Comparison of ENCODE assay signal across 8 mouse cellular contexts in the genomic region with DNA sequence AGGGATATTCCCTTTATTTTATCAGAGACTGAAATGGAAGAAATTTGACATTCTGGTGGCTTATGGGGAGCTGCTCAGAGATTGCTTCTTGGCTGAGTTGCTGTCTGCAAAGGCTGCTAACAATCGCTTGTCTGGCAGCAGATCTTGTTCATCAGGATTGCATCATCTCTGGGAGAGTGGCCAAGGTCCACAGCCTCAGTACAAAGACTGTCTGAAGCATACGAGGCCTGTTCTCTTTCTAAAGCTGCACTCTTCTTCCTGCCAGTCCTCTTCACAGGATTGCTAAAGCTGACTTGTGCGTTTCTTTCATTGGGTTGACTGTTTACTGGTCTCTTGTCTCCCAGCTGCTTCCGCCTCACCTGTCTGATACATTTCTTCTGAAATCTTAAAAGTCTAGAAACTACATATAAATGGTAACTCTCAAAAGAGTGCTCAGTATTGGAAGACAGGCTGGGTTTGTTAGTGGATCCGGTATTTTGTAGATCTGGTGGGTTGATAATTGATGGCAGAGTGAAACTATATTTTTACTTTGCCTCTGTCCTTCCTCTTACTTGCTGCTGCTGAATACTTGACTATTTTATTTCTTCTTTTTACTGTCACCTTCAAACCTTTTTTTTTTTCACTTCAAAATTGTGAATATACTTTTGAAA. TPM values are rescaled to one million over a fixed set of nuclear protein-coding genes. Genes with fewer than 3 reads are reported as not detected.
DNase-seq lines count a peak whose midpoint lies in the region; ATAC-seq and TF ChIP-seq lines count a peak whose summit lies in the region.

No protein-coding gene starts in this region.

- no peak for TF ChIP-seq CTCF in G1E (IDR thresholded peaks at IDR 0.05; ENCODE audit: low read depth, low read length)
- TF ChIP-seq CTCF in lung, postnatal 0 days (IDR thresholded peaks at IDR 0.05): no peak

- H3K9me3 ChIP-seq in G1E (replicated peaks): no peaks in the 10 kb centered on the region
- H3K9me3 ChIP-seq in hindbrain, embryonic 12.5 days (replicated peaks): no peaks in the 10 kb centered on the region
- no peaks in the 10 kb centered on the region for H3K9me3 ChIP-seq in lung, postnatal 0 days (ENCODE audit: low read length)

- no peak overlapping the region for H3K4me2 ChIP-seq in hindbrain, embryonic 12.5 days (replicated peaks)
- peak overlapping the region; percentile 17; the same call in 1 of the 2 replicates for H3K4me2 ChIP-seq in lung, postnatal 0 days (replicated peaks; ENCODE audit: low read depth, low read length)

- peak; percentile 29; the same call in 1 of the 2 replicates for TF ChIP-seq EP300 in lung, postnatal 0 days (IDR thresholded peaks at IDR 0.05)

- peaks cover 36% of the 10 kb centered on the region for H3K4me1 ChIP-seq in G1E (ENCODE audit: insufficient read depth, low read depth, low read length)
- H3K4me1 ChIP-seq in brown adipose tissue, adult 24 weeks (ENCODE audit: control insufficient read depth, insufficient read depth, insufficient read length, low read length): peaks cover 8% of the 10 kb centered on the region
- H3K4me1 ChIP-seq in hindbrain, embryonic 12.5 days: peaks cover 5% of the 10 kb centered on the region; the same call in 1 of the 2 replicates
- peaks cover 7% of the 10 kb centered on the region; the same call in 1 of the 2 replicates for H3K4me1 ChIP-seq in lung, postnatal 0 days (ENCODE audit: insufficient read depth, low read depth, low read length)

- H3K27ac ChIP-seq in brown adipose tissue, adult 24 weeks (replicated peaks; ENCODE audit: low read depth, low read length): peak overlapping the region; percentile 53; the same call in 1 of the 2 replicates
- peak overlapping the region; percentile 62 for H3K27ac ChIP-seq in hindbrain, embryonic 12.5 days
- H3K27ac ChIP-seq in lung, postnatal 0 days (ENCODE audit: low read length): peak overlapping the region; percentile 68

- no peak overlapping the region for H3K9ac ChIP-seq in hindbrain, embryonic 12.5 days
- no peak overlapping the region for H3K9ac ChIP-seq in lung, postnatal 0 days (replicated peaks; ENCODE audit: low read depth)

- H3K36me3 ChIP-seq in G1E (replicated peaks): peaks cover 21% of the 10 kb centered on the region
- no peaks in the 10 kb centered on the region for H3K36me3 ChIP-seq in hindbrain, embryonic 12.5 days
- H3K36me3 ChIP-seq in lung, postnatal 0 days (ENCODE audit: insufficient read depth, low read length): no peaks in the 10 kb centered on the region

- WGBS in hindbrain, embryonic 12.5 days: 52% methylated on average over 5 of the region's 5 CpGs
- WGBS in lung, postnatal 0 days: 10% methylated on average over 5 of the region's 5 CpGs

- H3K4me3 ChIP-seq in G1E (ENCODE audit: low read depth, low read length): no peak overlapping the region; the same call in 1 of the 2 replicates
- no peak overlapping the region for H3K4me3 ChIP-seq in brown adipose tissue, adult 24 weeks (ENCODE audit: insufficient read depth, low read depth, low read length)
- H3K4me3 ChIP-seq in hindbrain, embryonic 12.5 days: no peak overlapping the region
- no peak overlapping the region for H3K4me3 ChIP-seq in lung, postnatal 0 days (ENCODE audit: low read depth, low read length)

- ATAC-seq in G1E (ENCODE audit: extremely low read depth, insufficient number of reproducible peaks, low FRiP score, poor library complexity, severe bottlenecking): peak; percentile 61; the same call in 1 of the 2 replicates
- peak; percentile 73 for ATAC-seq in hindbrain, embryonic 12.5 days (ENCODE audit: low FRiP score)
- ATAC-seq in lung, postnatal 0 days: peak; percentile 96

- DNase-seq in G1E (ENCODE audit: low spot score): peak; percentile 2
- peak; percentile 74 to 77 for DNase-seq in frontal cortex, postnatal 14 days (ENCODE audit: low spot score in 2 of 2)
- peak; percentile 94 for DNase-seq in layer of hippocampus, adult 9-11 months
- peak; percentile 95 for DNase-seq in lung, postnatal 0 days (ENCODE audit: low spot score)
- peak; percentile 46 for DNase-seq in retina, postnatal 7 days (ENCODE audit: low read depth, low spot score)
- DNase-seq in embryo, embryonic 10.5 days (ENCODE audit: low spot score): no peak

- no peaks in the 10 kb centered on the region for H3K27me3 ChIP-seq in G1E (ENCODE audit: insufficient read depth, low read length)
- no peaks in the 10 kb centered on the region for H3K27me3 ChIP-seq in hindbrain, embryonic 12.5 days
- no peaks in the 10 kb centered on the region for H3K27me3 ChIP-seq in lung, postnatal 0 days (replicated peaks; ENCODE audit: insufficient read depth, low read length)

RNA-seq across cellular contexts. Expression of a gene that starts 22.6 kb away (rescaled TPM):
- total RNA-seq in G1E (2014; fragmentation: Nextera tagmentation) (262 and 272 TPM in 2 replicates), G1E (2017) (89.2 and 95.0 TPM in 2 replicates)
- 131 and 154 TPM in 2 replicates for polyA plus RNA-seq in G1E (2012)
- 17.0 and 19.0 TPM in 2 replicates for polyA plus RNA-seq in brown adipose tissue, adult 24 weeks (2012; ENCODE audit: insufficient read depth, insufficient read length, missing spikeins)
- 67.1 and 74.1 TPM in 2 replicates for polyA plus RNA-seq in hindbrain, embryonic 12.5 days (2016; fragmentation: Nextera tagmentation; extraction: Ambion mirVana)
- 44.2 and 44.9 TPM in 2 replicates for polyA plus RNA-seq in lung, postnatal 0 days (2015; fragmentation: Nextera tagmentation; extraction: Ambion mirVana)

RNA-seq across cellular contexts. Expression of a gene that starts 53.7 kb away (rescaled TPM):
- total RNA-seq in G1E (2014; fragmentation: Nextera tagmentation): 127 and 145 TPM in 2 replicates
- total RNA-seq in G1E (2017): 89.2 and 95.1 TPM in 2 replicates
- polyA plus RNA-seq in G1E (2012): 6.7 and 7.5 TPM in 2 replicates
- 25.4 and 34.9 TPM in 2 replicates for polyA plus RNA-seq in brown adipose tissue, adult 24 weeks (2012; ENCODE audit: insufficient read depth, insufficient read length, missing spikeins)
- 56.6 and 63.3 TPM in 2 replicates for polyA plus RNA-seq in hindbrain, embryonic 12.5 days (2016; fragmentation: Nextera tagmentation; extraction: Ambion mirVana)
- polyA plus RNA-seq in lung, postnatal 0 days (2015; fragmentation: Nextera tagmentation; extraction: Ambion mirVana): 24.0 and 25.3 TPM in 2 replicates
